Mouse (Mus musculus): ENCODE results near the gene Pskh1.

Pskh1 gene

DNA sequence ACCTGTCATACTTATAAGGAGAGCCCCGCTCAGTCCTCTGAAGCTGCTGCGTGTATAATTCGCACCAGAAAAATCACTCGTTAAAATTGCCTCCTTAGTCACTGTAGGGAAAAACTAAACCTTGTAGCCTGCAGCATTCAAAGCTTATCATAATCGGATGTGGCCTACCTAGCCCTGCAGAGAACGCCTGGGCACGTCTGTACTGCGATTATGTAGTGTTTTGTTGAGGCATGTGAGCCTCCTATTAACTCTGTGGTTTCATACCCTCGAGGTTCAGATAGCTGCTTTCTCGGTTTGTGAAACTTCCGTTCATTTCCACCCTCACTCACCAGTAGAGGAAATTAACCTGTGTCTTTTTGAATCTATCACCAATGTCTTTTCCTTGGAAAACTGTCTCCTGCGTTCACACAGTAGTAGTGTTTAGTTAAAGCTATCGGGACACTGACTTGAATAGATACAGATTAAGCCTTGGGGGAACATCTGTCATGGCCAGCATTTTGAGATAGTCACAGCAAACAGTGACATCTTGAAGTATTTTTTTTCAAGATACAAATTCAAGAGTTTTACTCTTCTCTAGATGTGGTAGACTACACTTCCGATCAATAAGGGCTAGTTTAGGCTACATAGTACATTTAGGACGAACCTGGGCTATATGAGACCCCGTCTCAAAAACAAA is 838 bp downstream of the Pskh1 start:
- Histone ChIP-seq H3K9me3 (ENCODE audit: low read length) (no peaks in the 10 kb centered on the region), H3K4me3 (replicated peaks; ENCODE audit: low read length) (peak overlapping the region; percentile 98), H3K4me1 (replicated peaks; ENCODE audit: low read depth, low read length) (peaks cover 18% of the 10 kb centered on the region), H3K27me3 (ENCODE audit: insufficient read depth, low read length) (no peaks in the 10 kb centered on the region), H3K36me3 (ENCODE audit: insufficient read depth, low read length) (0 out of 2 replicates have a peak, but pooled peaks cover 4% of the 10 kb centered on the region)
- TF ChIP-seq NANOG (IDR thresholded peaks at IDR 0.05; ENCODE audit: borderline replicate concordance, low read length) (no peak), POU5F1 (IDR thresholded peaks at IDR 0.05; ENCODE audit: borderline replicate concordance, low read length) (no peak), CTCF (conservative IDR thresholded peaks at IDR 0.05; ENCODE audit: low read length) (no peak)

DNA sequence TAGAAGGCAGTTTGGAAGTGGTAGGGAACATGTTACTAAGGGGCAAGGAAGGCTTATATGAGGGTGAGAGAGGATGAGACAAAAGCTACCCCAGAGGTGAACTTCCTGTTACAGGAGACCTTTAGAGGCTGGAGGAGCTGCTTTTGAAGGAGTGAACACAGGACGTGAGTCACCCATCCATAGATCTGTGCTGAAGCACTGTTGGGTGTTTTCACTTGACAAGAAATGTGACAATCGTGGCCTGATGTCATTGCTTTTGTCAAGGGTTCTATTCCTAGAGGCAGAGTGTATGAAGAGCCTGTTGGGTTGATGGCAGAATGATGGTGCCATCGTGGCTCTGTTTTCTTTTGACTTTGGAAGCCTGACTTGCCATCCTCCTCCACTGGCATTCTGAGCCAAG is 19.1 kb downstream of the Pskh1 start:
- peaks cover 65% of the 10 kb centered on the region for H3K36me3 ChIP-seq (ENCODE audit: insufficient read depth, low read length)
- no peak overlapping the region for H3K4me3 ChIP-seq (replicated peaks; ENCODE audit: low read length)
- TF ChIP-seq POU5F1 (IDR thresholded peaks at IDR 0.05; ENCODE audit: borderline replicate concordance, low read length) = no peak
- TF ChIP-seq NANOG (IDR thresholded peaks at IDR 0.05; ENCODE audit: borderline replicate concordance, low read length) = no peak
- TF ChIP-seq CTCF (conservative IDR thresholded peaks at IDR 0.05; ENCODE audit: low read length) = no peak
- H3K9me3 ChIP-seq (ENCODE audit: low read length) = no peaks in the 10 kb centered on the region
- no peaks in the 10 kb centered on the region for H3K27me3 ChIP-seq (ENCODE audit: insufficient read depth, low read length)
- peaks cover 5% of the 10 kb centered on the region for H3K4me1 ChIP-seq (replicated peaks; ENCODE audit: low read depth, low read length)

DNA sequence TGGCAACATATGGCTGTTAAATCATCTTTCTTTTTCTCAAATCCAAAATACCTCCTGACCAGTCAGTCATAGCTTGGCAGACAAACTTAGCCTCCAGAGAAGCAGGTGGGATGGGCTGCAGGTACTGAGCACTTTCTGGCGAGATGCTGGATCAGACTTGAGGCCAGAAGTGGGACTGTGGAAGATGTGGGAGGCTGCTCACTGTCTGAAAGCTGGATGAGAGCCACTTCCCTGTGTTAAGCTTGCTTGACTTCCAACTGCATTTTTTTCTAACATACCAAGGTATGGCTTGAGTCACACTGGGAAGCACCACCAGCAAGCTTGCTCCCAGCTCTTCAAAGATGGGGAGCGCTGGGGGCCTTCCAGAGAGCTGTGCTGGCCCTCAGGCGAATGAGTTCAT is 24.9 kb downstream of the Pskh1 start:
- TF ChIP-seq CTCF (conservative IDR thresholded peaks at IDR 0.05; ENCODE audit: low read length) (no peak), POU5F1 (IDR thresholded peaks at IDR 0.05; ENCODE audit: borderline replicate concordance, low read length) (no peak), NANOG (IDR thresholded peaks at IDR 0.05; ENCODE audit: borderline replicate concordance, low read length) (no peak)
- Histone ChIP-seq H3K27me3 (ENCODE audit: insufficient read depth, low read length) (no peaks in the 10 kb centered on the region), H3K36me3 (ENCODE audit: insufficient read depth, low read length) (peaks cover 61% of the 10 kb centered on the region), H3K9me3 (ENCODE audit: low read length) (no peaks in the 10 kb centered on the region), H3K4me1 (replicated peaks; ENCODE audit: low read depth, low read length) (peaks cover 42% of the 10 kb centered on the region), H3K4me3 (replicated peaks; ENCODE audit: low read length) (no peak overlapping the region)

DNA sequence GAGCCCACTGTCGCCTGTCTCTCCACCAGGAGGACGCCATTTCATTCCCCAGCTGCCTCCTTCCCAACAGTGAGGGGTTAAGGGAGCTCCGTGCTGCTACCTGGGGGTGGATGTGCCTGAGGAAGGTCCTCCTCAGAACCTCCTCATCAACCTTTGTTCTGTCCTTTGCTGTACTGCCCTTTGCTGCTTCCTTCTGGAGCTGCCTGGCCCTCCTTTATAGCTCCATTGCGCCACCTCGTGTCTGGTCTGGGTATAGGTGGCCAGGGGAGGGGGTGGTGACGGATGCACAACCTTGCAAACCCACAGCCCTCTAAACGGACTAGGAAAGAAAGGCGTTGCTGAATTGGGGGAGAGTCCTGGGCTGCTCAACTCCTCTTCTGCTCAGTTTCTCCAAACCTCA is 30.4 kb downstream of the Pskh1 start:
- TF ChIP-seq POU5F1 (IDR thresholded peaks at IDR 0.05; ENCODE audit: borderline replicate concordance, low read length) (no peak), NANOG (IDR thresholded peaks at IDR 0.05; ENCODE audit: borderline replicate concordance, low read length) (no peak), CTCF (conservative IDR thresholded peaks at IDR 0.05; ENCODE audit: low read length) (peak; percentile 99)
- Histone ChIP-seq H3K27me3 (ENCODE audit: insufficient read depth, low read length) (no peaks in the 10 kb centered on the region), H3K36me3 (ENCODE audit: insufficient read depth, low read length) (peaks cover 78% of the 10 kb centered on the region), H3K4me1 (replicated peaks; ENCODE audit: low read depth, low read length) (peaks cover 48% of the 10 kb centered on the region), H3K4me3 (replicated peaks; ENCODE audit: low read length) (no peak overlapping the region), H3K9me3 (ENCODE audit: low read length) (no peaks in the 10 kb centered on the region)

DNA sequence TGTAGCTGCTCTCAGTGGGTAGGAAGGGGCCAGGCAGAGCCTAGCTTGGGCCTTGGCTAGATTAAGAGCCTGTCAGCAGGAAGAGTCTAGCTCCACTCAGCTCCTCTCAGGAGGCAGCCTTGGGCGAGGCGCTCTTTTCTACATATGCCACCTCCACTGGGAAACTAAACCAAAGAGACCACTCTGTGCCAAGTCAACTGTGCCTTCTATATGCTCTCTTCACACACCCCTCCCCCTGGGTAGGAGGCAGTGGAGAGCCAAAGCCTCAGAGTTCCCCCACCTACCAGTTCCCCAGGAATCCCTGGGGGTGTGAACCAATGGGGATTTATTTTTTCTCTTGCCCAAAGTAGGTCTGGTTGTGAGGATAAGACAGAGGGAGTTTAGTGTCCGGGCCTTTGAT is 31.0 kb downstream of the Pskh1 start:
- H3K36me3 ChIP-seq (ENCODE audit: insufficient read depth, low read length) = peaks cover 81% of the 10 kb centered on the region
- no peaks in the 10 kb centered on the region for H3K27me3 ChIP-seq (ENCODE audit: insufficient read depth, low read length)
- H3K4me1 ChIP-seq (replicated peaks; ENCODE audit: low read depth, low read length) = peaks cover 48% of the 10 kb centered on the region
- H3K9me3 ChIP-seq (ENCODE audit: low read length) = no peaks in the 10 kb centered on the region
- H3K4me3 ChIP-seq (replicated peaks; ENCODE audit: low read length) = no peak overlapping the region
- no peak for TF ChIP-seq CTCF (conservative IDR thresholded peaks at IDR 0.05; ENCODE audit: low read length)
- TF ChIP-seq POU5F1 (IDR thresholded peaks at IDR 0.05; ENCODE audit: borderline replicate concordance, low read length) = no peak
- no peak for TF ChIP-seq NANOG (IDR thresholded peaks at IDR 0.05; ENCODE audit: borderline replicate concordance, low read length)

DNA sequence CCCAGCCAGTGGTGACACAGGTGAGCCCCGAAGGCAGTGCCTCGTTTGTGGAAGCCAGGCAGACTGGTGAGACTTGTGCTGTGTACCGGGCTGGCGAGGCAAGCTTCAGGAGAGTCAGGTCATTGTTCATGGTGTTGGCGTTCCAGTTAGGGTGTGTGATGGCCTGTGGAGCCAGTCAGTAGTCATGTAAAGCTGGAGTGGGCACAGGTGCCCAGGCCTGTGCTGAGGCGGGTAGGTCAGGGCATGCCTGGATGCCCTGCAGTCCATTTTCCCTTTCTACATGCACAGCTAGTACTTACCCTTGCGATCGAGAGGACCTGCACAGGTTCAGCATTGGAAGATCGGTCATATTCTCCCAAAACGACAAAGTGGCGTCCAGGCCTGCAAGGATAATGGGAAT is 32.3 kb downstream of the Pskh1 start:
- TF ChIP-seq NANOG (IDR thresholded peaks at IDR 0.05; ENCODE audit: borderline replicate concordance, low read length) (no peak), CTCF (conservative IDR thresholded peaks at IDR 0.05; ENCODE audit: low read length) (no peak), POU5F1 (IDR thresholded peaks at IDR 0.05; ENCODE audit: borderline replicate concordance, low read length) (no peak)
- H3K4me1 ChIP-seq (replicated peaks; ENCODE audit: low read depth, low read length) = peaks cover 50% of the 10 kb centered on the region

DNA sequence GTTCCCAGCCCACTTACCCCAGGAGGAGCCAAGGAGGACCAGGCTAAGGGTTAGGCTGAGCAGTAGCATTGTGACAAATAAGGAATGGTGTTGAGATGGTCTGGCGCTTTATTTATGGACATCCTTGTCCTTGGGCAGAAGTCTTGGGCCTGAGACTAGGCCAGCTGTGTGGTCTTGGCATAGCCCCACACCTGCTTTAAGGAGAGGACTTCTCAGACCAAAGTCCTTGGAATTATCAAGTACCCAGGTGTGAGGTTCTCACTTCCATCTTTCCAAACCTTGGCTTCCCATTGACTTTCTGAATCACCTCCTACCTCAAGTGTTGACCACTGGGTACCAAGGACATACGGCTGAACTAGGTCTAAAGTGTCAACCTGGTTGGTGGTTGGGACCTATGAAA is 33.5 kb downstream of the Pskh1 start, which contains the start of gene Ctrl:
Gene Ctrl, minus strand, starts transcription at position 101 of the 400 bp plus-strand sequence.
- Histone ChIP-seq H3K36me3 (ENCODE audit: insufficient read depth, low read length) (peaks cover 61% of the 10 kb centered on the region), H3K27me3 (ENCODE audit: insufficient read depth, low read length) (0 out of 2 replicates have a peak, but pooled peaks cover 5% of the 10 kb centered on the region), H3K4me3 (replicated peaks; ENCODE audit: low read length) (no peak within 1 kb of the TSS), H3K4me1 (replicated peaks; ENCODE audit: low read depth, low read length) (peaks cover 62% of the 10 kb centered on the region), H3K9me3 (ENCODE audit: low read length) (no peaks in the 10 kb centered on the region)
- TF ChIP-seq NANOG (IDR thresholded peaks at IDR 0.05; ENCODE audit: borderline replicate concordance, low read length) (no peak), POU5F1 (IDR thresholded peaks at IDR 0.05; ENCODE audit: borderline replicate concordance, low read length) (no peak), CTCF (conservative IDR thresholded peaks at IDR 0.05; ENCODE audit: low read length) (no peak)

More for the DNA sequence above, 32.3 kb downstream of the Pskh1 start:
- no peaks in the 10 kb centered on the region for H3K9me3 ChIP-seq (ENCODE audit: low read length)
- H3K36me3 ChIP-seq (ENCODE audit: insufficient read depth, low read length) = peaks cover 73% of the 10 kb centered on the region
- 0 out of 2 replicates have a peak, but pooled peaks cover 2% of the 10 kb centered on the region for H3K27me3 ChIP-seq (ENCODE audit: insufficient read depth, low read length)
- no peak overlapping the region for H3K4me3 ChIP-seq (replicated peaks; ENCODE audit: low read length)

DNA sequence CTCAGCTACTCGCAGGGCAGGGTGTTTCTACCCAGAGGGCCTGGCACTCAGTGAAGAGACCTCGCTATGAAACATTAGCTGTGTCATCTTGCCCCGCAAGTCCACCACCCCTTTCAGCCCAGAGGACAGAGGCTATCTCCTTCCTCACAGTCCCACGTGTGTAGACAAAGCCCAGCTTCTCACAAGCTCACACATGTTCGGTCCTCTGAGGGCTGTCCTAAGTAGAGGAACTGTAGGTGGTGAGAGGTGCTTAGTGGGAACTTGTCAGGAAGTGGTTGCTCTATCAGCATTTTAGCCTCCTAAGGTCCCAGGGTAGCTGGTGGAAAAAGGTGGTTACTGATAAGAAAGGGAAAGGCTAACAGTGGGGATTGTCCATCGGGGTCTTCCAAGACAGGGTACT is 34.9 kb downstream of the Pskh1 start:
- TF ChIP-seq CTCF (conservative IDR thresholded peaks at IDR 0.05; ENCODE audit: low read length) (no peak), POU5F1 (IDR thresholded peaks at IDR 0.05; ENCODE audit: borderline replicate concordance, low read length) (no peak), NANOG (IDR thresholded peaks at IDR 0.05; ENCODE audit: borderline replicate concordance, low read length) (no peak)
- H3K4me3 ChIP-seq (replicated peaks; ENCODE audit: low read length) = peak overlapping the region; percentile 90; the same call in 1 of the 2 replicates
- H3K4me1 ChIP-seq (replicated peaks; ENCODE audit: low read depth, low read length) = peaks cover 56% of the 10 kb centered on the region
- H3K9me3 ChIP-seq (ENCODE audit: low read length) = no peaks in the 10 kb centered on the region
- 0 out of 2 replicates have a peak, but pooled peaks cover 5% of the 10 kb centered on the region for H3K27me3 ChIP-seq (ENCODE audit: insufficient read depth, low read length)
- peaks cover 61% of the 10 kb centered on the region for H3K36me3 ChIP-seq (ENCODE audit: insufficient read depth, low read length)
